Mouse (Mus musculus) thymus, postnatal 0 days (tissue): ENCODE data around the gene B9d2. TPM values are rescaled to one million over a fixed set of nuclear protein-coding genes. Genes with fewer than 3 reads are reported as not detected.
A peak's percentile ranks its signal among the peaks of the same experiment; 100 is the strongest.
"Not testable (repeated sequence)": the region's sequence is repeated elsewhere in the genome, so short reads cannot be mapped to it uniquely, and the experiment has no call there.

Experiments
- DNase-seq: peaks from one replicate; pipeline ENCODE4 v3.0.0-alpha.2; 2015; ENCODE audit warnings: low spot score
- polyA plus RNA-seq: library from polyadenylated mRNA; unstranded; fragments of >200 nt; fragmentation: Nextera tagmentation; extraction: Ambion mirVana; gene quantifications from 2 replicates; pipeline ENCODE4 v1.2.1, GENCODE M21; 2015

The B9d2 gene
- polyA plus RNA-seq, 1 experiment from 2014 or later: 68.3 TPM

DNA sequence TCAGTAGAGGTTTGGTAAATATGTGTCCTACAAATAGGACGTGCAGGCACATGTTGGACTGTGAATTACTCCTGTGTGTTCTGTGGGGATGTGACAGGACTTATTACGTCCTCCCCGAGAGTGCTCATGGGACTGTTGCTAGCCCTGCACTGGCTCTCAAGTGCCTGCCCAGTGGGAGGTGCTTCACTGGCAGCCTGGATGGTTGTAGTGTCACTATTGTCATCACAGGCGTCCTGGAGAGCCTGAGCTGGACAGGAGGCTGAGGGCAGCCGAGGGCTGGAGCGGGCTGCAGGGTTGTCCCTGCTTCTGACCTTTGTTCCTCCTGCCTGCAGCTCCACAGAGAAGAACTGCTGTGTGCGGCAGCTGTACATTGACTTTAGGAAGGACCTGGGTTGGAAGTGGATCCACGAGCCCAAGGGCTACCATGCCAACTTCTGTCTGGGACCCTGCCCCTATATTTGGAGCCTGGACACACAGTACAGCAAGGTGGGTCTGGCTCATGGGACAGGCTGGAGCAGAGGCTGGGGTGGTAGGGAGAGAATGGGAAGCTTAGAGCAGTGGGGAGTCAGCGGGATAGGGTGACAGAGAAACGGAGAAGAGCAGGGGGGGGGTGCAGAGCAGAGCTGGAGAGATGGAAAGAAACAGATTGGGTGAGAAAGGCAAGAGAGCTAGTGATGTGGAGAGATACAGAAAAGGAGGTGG lies 23.4 kb downstream of the B9d2 start:
- no peak for DNase-seq

DNA sequence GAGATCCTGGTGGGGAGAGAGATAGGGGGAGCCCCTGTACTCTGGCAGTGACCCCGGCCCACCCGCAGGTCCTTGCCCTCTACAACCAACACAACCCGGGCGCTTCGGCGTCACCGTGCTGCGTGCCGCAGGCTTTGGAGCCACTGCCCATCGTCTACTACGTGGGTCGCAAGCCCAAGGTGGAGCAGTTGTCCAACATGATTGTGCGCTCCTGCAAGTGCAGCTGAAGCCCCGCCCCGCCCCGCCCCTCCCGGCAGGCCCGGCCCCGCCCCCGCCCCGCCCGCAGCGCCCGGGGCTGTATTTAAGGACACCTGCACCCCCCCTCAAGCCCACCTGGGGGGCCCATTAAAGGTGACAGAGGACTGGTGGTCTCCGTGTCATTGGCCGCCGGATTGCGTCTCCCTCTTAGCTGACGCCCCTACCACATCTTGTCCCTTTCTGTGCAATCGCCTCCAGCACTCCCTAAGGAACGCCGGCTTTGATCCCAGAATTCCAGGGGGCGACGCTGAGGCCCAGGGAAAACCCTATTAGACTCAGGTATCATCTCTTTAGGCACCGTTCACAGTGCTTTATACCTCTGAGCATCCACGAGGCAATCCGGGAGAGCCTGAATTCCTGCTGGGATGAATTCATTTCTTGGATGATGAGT lies 24.3 kb downstream of the B9d2 start:
- DNase-seq: no peak

DNA sequence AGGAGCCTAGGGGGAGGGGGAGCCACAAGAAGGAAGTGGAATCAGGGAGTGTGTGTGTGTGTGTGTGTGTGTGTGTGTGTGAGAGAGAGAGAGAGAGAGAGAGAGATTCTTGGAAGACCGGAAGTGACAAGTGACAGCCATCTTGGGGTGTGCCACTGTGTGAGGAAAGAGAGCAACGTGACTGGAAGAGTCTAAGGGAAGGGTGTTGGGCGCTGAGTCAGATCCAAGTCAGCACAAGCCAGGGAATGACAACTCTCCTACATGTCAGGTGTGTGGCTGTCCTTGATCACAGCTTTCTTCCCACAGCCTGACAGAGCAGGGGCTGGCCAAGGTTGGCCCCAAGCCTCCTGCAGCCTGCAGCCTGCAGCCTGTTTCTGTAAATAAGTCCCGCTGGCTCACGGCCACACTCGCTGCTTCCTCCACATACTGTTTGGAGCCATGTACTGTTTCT lies 25.2 kb downstream of the B9d2 start:
- DNase-seq: no peak

DNA sequence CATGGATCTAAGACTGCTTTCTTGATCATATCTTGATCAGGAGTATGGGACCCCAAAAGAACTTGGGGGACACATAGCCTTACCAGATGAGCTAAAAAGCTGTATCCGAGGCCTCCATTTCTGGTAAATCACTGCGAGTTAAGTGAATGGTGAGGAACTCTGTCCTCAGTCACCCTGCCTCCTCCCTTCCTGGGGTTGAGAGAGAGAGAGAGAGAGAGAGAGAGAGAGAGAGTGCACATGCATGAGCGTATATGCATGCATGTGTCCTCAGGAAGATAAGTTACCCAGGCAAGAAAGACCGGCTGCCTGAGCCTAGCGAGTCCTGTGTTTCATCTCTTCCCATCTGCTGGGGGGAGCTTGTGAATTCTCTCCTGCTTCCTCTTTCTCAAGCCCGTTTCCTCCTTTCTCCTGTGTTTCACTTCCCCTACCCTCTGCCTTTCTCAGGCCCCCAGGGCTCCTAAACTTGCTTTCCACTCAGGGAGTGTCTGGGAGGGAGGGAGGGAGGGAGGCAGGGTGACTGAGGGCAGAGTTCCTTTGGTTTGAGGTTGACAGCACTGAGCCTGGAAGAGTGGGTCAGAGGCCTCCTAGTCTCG lies 26.1 kb downstream of the B9d2 start:
- no peak for DNase-seq

DNA sequence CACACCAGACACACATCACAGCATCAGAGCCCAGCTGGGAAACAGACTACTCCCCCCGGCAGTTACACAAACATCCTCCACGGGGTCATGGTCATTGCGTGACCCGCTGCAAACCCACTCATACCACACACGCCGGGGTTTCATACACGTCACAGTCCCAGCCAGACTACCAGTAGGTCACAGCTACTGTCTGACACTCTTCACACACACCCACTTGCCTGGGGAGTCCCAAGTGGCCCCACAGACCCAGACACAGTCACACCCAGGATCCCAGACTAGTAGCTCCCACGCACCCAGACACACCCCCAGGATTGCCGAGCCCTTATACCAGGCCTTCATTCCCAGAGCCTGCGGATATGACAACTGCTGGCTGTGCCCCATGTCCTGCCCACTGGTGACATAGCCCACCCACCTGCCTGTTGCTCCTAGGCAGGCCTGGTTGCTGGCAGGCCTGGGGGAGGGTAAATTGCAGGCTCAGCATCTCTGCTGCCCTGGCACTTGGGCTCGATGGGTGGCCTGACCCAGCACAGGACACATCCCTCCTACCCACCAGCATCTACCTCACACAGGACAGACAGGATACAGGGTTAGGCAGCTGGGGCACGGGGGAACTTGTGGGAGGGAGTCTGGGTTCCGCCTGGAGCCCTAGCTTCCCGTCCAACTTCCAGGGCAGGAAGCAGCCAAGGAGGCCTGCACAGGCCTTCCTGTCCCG lies 27.2 kb downstream of the B9d2 start:
- DNase-seq: no peak

DNA sequence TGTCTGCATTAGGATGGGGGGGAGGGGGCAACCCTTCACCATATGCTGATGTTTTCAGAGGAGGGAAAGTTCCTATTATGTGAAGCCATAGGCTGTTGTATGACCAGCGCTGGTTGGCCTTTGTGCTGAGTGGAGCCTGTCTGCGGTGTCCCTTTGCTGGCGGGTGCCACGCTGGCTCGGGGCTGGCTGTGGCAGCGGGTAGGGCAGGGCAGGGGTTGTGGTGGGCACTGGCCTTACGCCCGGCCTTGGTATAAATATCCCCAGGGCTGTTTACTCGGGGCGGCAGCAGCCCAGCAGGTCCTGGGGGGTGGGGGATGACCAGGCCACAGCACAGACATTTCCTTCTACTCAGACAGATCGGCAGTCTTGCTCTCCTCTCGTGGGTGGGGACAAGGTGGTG lies 29.4 kb downstream of the B9d2 start:
- no peak for DNase-seq

DNA sequence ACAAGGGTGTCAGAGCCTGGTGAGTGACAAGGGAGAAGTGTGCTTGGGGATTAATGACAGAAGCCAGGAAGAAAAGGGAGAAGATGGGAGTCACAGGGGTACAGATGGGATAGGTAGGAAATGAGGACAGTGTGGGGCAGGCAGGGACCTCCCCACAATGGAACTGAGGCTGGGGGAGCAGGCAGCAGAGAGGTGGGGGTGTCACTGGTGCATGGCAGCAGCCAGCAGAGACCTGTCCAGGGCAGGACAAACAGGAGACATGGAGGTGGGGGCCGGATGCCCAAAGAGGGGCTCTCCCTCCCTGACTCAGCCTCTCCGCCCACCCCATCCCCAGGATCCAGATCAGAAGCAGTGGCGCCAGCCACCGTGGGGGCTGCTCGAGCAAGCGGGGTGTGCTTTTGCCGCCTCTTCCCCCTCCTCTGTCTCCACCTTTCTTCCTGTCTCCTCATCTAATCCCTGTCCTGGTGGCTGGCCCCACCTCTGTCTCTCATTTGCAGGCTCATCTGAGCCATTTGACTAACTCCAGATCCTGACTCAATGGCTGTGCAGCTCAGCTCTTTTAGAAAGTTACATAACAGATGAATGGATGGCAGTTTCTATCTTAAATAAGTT lies 30.0 kb downstream of the B9d2 start:
- DNase-seq: no peak

DNA sequence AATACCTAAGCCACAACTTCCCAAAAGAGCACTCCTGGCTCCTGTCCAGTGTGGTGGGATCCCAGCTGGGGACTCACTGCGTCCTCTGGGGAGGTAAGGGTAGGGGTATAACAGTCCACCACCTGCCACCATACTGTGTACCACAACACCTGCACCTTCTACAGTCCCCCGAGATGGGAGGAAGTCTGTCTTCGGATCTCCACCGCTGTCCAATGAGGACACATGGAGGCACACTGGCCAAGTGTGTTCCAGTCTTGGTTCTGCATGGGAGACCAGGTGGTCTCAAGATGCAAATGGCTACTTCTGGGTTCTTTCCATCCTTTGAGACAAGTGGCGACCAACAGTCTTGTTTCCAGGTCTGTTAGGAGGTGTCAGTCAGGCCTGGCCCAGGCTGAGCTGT lies 30.6 kb downstream of the B9d2 start:
- no peak for DNase-seq

DNA sequence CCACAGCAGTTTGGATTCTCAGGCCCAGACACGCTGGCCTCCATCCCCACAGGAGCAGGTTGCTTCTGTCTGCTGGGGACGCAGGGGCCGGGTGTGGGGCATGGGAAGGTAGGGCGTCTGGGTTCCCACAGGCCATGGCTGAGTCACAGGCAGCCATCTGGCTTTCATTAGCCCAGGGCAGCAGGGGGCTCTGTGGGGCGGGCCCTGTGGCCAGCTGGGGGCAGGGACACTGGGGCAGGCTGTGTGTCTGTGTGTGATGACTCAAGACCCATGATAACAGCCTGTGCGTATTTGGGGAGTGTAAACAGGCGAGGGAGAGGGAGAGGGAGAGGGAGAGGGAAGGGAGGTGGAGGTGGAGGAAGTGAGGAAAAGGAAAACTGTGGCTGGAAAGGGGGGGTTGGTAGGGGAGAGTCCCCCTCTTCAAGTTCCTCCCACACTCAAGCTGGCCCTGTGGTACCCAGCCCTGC lies 31.2 kb downstream of the B9d2 start:
- DNase-seq: no peak

DNA sequence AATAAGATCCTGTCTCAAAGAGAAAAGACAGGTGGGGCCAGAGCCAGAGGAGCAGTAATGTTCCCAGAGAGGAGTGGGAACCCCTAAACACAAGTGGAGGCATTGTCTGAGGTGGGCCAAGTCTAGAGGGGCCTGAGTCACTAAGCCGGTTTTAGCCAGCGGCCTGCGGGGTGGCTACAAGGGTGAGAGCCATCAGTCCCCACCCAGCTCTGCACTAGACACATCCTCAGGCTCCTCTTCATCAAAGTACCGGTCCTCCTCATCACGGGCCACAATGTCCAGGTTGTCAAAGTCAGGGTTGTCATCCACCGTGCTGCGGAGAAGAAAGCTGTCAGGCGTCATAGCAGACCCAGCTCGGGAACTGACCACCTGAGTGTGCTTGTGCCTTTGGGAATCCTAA lies 32.2 kb downstream of the B9d2 start:
- no peak for DNase-seq

DNA sequence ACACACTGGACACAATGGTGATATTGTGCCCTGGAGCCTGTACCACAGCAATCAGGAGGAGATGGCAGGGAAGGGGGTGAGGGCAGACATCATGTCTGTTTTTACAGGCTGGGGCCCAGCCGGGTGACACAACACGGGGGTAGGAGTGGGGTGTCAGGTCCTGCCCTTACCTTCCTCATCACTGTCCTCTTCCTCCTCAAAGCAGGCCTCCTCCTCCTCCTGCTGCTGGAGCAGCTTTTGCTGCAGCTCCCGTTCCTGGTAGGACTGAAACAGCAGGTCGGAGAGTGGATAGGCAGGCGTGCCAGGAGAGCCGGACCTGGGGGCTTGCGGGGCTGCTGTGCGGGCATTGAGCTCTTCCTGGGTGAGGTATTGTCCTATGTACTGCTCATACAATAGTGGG lies 34.0 kb downstream of the B9d2 start:
- no peak for DNase-seq

DNA sequence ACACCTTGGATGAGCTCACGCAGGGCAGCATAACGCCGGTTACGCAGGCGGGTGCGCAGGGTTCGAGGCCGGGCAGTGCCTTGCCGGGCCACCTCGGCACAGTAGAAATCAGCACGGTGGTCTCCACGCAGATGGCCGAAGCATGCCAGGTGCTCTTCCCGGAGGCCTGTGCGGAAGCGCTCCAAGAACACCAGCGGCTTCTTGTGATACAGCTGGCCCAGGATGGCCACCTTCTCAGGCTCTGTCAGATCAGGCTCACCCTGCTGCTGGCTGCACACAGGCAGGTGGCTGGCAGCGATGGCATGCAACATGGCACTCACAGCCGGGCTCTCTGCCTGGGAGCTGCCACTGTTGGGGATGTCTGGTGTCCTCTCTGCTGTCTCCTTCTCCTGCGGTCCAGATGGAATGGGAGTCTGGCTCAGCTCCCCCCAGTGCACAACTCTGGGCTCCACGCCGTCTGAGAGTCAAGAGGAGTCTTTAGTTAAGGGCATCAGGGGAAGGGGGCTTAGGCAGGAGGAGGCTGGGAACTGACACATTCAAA lies 35.2 kb downstream of the B9d2 start:
- DNase-seq: no peak

DNA sequence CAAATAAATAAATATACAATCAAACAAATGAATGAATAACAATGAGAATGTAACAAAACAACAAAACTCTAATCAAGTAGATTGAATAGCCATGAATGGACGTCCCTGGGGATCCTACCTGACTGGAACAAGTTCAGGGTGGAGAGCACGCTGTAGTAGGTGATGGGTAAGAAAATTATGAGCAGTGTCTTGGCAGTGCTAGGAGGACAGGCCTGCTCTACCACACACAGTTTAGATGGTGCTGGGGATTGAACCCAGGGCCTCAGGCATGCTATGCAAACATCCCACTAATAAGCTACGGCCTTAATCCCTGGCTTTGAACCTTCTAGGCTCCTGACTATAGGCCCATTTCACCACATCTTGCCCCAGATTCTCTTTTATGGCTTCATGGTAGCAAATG lies 36.9 kb downstream of the B9d2 start:
- DNase-seq: no peak

DNA sequence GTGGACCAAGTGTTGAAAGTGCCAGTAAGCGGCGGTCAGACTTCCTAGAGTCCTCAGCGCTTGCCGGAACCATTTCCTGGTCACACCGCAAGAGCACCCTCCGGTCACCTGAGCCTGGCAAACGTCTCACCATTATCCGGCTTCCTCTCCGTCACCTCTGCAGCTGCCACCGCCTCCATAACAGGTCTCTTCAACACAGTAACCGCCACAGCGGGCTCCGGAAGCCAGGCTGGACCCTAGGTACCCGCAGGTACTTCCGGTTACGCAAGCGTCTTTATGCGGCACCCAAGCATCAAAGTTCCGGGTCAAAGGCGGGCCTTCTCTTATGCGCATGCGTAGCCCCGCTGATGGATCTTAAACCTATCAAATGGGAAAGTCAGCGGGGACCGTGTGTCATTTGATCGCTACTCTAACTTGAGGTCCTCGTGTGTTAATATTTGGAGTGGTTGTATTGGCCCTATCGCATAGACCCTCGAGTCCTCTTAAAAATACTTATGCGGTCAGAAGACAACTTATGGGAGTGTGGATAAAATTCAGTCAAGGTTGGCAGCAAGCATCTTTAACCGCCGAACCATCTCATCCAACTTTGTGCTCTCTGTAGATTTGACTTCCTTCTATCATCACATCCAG lies 38.3 kb downstream of the B9d2 start, which contains the start of gene Ccdc97:
Gene Ccdc97 (minus strand): TSS at position 301 of the 630 bp plus-strand sequence.
- peak; percentile 96 for DNase-seq

DNA sequence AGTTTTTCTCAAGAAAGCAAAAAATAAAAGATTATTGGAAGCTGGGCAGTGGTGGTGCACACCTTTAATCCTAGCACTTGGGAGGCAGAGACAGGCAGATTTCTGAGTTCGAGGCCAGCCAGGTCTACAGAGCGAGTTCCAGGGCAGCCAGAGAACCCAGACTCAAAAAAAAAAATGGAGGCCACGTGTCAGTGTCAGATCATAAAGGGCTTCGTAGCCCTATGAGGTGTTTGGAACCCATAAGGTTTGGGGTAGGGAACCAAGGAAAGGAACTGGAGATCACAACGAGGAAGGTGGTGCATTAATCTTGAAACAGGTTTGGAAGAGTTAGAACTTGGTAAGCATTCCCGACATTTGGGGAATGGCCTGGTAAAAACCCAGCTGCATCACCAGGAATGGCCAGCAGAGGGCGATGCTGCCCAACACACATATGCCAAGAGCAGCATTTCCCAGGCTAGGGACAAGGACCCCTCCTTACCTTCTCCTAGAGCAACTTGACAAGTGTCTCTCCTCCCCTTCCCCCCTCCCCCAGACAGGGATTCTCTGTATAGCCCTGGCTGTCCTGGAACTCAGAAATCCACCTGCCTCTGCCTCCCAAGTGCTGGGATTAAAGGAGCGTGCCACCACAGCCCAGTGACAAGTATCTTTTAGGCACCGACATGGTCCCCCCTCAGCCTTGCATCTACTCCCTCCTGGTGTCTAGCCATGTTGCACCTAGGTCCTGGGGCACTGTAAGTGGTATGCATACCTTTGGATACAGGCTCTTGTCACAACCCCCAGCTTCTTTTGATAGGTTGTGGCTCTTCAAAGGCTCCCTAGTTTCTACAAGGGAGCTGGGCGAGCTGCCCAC lies 39.4 kb downstream of the B9d2 start:
- peak; percentile 65 for DNase-seq

DNA sequence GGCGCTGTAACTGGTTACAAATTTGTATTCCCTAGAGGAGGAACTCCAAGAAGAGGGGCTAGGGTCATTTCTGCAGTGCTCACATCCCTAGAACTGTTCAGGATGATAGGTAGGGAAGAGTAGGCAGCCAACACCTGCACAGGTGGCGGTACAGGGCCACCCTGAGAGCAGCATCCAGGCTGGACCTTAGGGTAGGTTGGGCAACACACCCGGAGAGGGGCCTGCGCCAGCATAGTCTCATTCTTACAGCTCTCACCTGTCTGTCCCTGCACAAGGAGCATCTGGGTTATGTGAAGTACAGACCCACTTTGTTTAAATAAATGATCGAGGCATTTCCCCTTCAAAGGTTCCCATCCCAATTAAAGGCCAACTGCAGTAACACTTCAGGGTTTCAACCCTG lies 40.2 kb downstream of the B9d2 start:
- no peak for DNase-seq

DNA sequence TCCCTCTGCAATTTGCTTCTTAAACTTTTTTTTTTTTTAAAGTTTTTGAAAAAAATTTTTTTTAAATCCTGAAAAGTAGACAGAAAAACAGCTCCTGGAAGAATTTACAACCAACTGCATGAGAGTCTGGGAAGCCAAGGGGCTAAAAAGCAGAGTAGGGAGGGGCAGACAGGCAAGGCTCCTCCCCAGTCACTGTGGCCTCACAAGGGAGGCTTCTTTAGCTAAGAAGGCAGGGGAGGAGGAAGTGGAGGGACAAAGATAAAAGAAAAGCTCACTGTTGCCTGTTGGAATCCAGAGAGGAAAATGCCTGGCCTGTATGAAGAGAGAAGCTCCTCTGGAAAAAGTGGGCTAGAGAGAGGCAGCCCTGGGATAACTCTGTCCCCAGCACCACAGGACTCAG lies 41.2 kb downstream of the B9d2 start:
- DNase-seq: not testable (repeated sequence)

DNA sequence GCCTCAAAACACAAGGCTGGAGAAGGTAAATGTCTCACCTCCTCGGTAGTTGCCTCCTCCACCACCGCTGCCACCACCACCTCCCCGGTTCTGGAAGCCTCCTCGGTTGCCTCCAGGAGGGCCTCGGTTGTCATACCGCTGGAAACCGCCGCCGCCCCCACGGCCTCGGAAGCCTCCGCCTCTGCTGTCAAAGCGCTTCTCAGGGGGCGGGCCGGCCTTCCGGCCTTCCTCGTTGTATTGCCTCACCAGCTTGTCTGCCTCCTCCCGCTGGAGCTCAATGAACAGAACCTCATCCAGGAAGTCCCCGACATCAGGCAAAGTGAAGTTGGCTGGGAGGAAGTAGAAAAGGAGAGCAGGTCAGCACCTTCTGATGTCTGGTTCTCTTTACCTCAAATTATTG lies 45.3 kb downstream of the B9d2 start:
- DNase-seq: no peak

DNA sequence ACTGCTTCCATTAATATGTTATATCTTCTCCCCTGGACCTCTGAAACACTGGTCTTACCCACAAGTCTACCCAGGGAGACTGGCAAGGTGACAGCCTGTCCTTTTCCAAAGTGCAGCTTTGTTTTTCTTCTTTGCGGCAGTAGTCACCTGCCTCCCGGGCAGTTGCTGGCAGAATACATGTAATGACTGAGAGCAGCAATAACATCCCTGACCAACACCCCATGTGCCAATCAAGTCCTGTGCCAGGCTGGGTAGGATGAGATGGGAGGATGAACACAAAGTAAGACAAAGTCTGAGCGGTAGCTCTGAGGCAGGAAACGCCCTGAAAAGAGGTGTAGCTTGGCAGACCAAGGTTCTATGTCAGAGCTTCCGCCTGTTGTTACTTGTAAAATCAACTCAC lies 47.2 kb downstream of the B9d2 start:
- no peak for DNase-seq

DNA sequence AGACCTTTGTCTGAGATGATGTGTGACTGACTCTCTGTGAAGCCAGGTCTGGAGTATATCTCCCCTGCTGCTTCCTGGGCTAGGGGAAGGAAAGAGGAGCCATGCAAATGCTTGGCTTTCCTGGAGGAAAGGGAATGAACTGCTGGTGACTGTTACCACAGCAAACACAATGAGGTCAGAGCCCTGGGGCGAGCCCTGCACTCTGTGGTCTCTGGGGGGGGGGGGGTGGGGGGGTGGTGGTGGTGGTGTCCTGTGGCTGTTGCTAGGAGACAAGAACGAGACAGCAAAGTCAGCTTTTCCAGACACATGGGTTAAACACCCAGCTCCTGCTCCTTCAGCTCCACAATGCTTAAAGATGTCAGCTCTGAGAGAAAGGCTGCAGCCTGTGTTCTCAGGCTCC lies 48.8 kb downstream of the B9d2 start:
- DNase-seq: no peak
